Mouse (Mus musculus) CD4-positive, CD25-positive, alpha-beta regulatory T cell (primary cell): ENCODE data around the gene Galnt3. TPM values are rescaled to one million over a fixed set of nuclear protein-coding genes. Genes with fewer than 3 reads are reported as not detected.

Experiments
- polyA plus RNA-seq: library from polyadenylated mRNA; unstranded; fragments of 100-300 nt; shearing (Covaris generic); gene quantifications from one replicate; pipeline ENCODE4 v1.2.1, GENCODE M21; 2017

Gene Galnt3
- 0.23 TPM for polyA plus RNA-seq

GRCm38 (mm10) chr2:66124591-66125271 lies at the start of gene Galnt3:
Galnt3 (minus strand) TSS chr2:66124994.

Other genes with a start within 250 kb of the Galnt3 start
- gene Ttc21b, start 131.6 kb upstream of the Galnt3 start, polyA plus RNA-seq = 8.0 TPM